Mouse (Mus musculus): ENCODE results near the gene Clec2g. TPM values are rescaled to one million over a fixed set of nuclear protein-coding genes. Genes with fewer than 3 reads are reported as not detected.
"Not testable (repeated sequence)": the region's sequence is repeated elsewhere in the genome, so short reads cannot be mapped to it uniquely, and the experiment has no call there.

The Clec2g gene
- polyA plus RNA-seq, 1 experiment, result not detected

GRCm38 (mm10) chr6:128973439-128973697, 39.2 kb downstream of the Clec2g start:
- no peak overlapping the region for H3K4me3 ChIP-seq (ENCODE audit: control insufficient read depth, low read depth, low read length)
- no peaks in the 10 kb centered on the region for H3K4me1 ChIP-seq (ENCODE audit: control insufficient read depth, insufficient read depth, low read length)
- no peak for TF ChIP-seq CTCF (IDR thresholded peaks at IDR 0.05; ENCODE audit: control insufficient read depth, insufficient read depth, insufficient replicate concordance, low read depth, low read length)
- no peak for TF ChIP-seq POLR2A (IDR thresholded peaks at IDR 0.05; ENCODE audit: control insufficient read depth, low read depth, low read length)
- no peaks in the 10 kb centered on the region for H3K36me3 ChIP-seq (ENCODE audit: control insufficient read depth, insufficient read depth, low read length)
- H3K27ac ChIP-seq (ENCODE audit: control insufficient read depth, insufficient read depth, low read depth, low read length), result no peak overlapping the region
- no peaks in the 10 kb centered on the region for H3K27me3 ChIP-seq (ENCODE audit: control insufficient read depth, insufficient read depth, low read length)

- not testable (repeated sequence) for H3K4me1 ChIP-seq (ENCODE audit: control insufficient read depth, insufficient read depth, low read length); H3K27ac ChIP-seq (ENCODE audit: control insufficient read depth, insufficient read depth, low read depth, low read length); H3K36me3 ChIP-seq (ENCODE audit: control insufficient read depth, insufficient read depth, low read length); H3K27me3 ChIP-seq (ENCODE audit: control insufficient read depth, insufficient read depth, low read length); H3K4me3 ChIP-seq (ENCODE audit: control insufficient read depth, low read depth, low read length)
These were observed 40.7 kb downstream of the Clec2g start for GRCm38 (mm10) chr6:128974850-128975249.

GRCm38 (mm10) chr6:128976194-128976593, 42.0 kb downstream of the Clec2g start:
- TF ChIP-seq CTCF (IDR thresholded peaks at IDR 0.05; ENCODE audit: control insufficient read depth, insufficient read depth, insufficient replicate concordance, low read depth, low read length), result no peak
- no peak for TF ChIP-seq POLR2A (IDR thresholded peaks at IDR 0.05; ENCODE audit: control insufficient read depth, low read depth, low read length)
- no peaks in the 10 kb centered on the region for H3K4me1 ChIP-seq (ENCODE audit: control insufficient read depth, insufficient read depth, low read length)
- H3K4me3 ChIP-seq (ENCODE audit: control insufficient read depth, low read depth, low read length), result no peak overlapping the region
- H3K36me3 ChIP-seq (ENCODE audit: control insufficient read depth, insufficient read depth, low read length), result no peaks in the 10 kb centered on the region
- no peak overlapping the region for H3K27ac ChIP-seq (ENCODE audit: control insufficient read depth, insufficient read depth, low read depth, low read length)
- H3K27me3 ChIP-seq (ENCODE audit: control insufficient read depth, insufficient read depth, low read length), result no peaks in the 10 kb centered on the region

- not testable (repeated sequence) for H3K4me3 ChIP-seq (ENCODE audit: control insufficient read depth, low read depth, low read length); H3K4me1 ChIP-seq (ENCODE audit: control insufficient read depth, insufficient read depth, low read length); H3K36me3 ChIP-seq (ENCODE audit: control insufficient read depth, insufficient read depth, low read length); H3K27ac ChIP-seq (ENCODE audit: control insufficient read depth, insufficient read depth, low read depth, low read length); H3K27me3 ChIP-seq (ENCODE audit: control insufficient read depth, insufficient read depth, low read length)
These were observed 47.9 kb downstream of the Clec2g start for GRCm38 (mm10) chr6:128981951-128982541.

GRCm38 (mm10) chr6:128992337-128992736, 58.2 kb downstream of the Clec2g start:
- no peak overlapping the region for H3K4me3 ChIP-seq (ENCODE audit: control insufficient read depth, low read depth, low read length)
- H3K27ac ChIP-seq (ENCODE audit: control insufficient read depth, insufficient read depth, low read depth, low read length), result no peak overlapping the region
- no peak for TF ChIP-seq CTCF (IDR thresholded peaks at IDR 0.05; ENCODE audit: control insufficient read depth, insufficient read depth, insufficient replicate concordance, low read depth, low read length)
- no peak for TF ChIP-seq POLR2A (IDR thresholded peaks at IDR 0.05; ENCODE audit: control insufficient read depth, low read depth, low read length)
- no peaks in the 10 kb centered on the region for H3K36me3 ChIP-seq (ENCODE audit: control insufficient read depth, insufficient read depth, low read length)
- H3K27me3 ChIP-seq (ENCODE audit: control insufficient read depth, insufficient read depth, low read length), result no peaks in the 10 kb centered on the region
- H3K4me1 ChIP-seq (ENCODE audit: control insufficient read depth, insufficient read depth, low read length), result no peaks in the 10 kb centered on the region

- Histone ChIP-seq H3K4me1 (ENCODE audit: control insufficient read depth, insufficient read depth, low read length) (no peaks in the 10 kb centered on the region), H3K27me3 (ENCODE audit: control insufficient read depth, insufficient read depth, low read length) (no peaks in the 10 kb centered on the region), H3K36me3 (ENCODE audit: control insufficient read depth, insufficient read depth, low read length) (no peaks in the 10 kb centered on the region), H3K27ac (ENCODE audit: control insufficient read depth, insufficient read depth, low read depth, low read length) (no peak overlapping the region), H3K4me3 (ENCODE audit: control insufficient read depth, low read depth, low read length) (no peak overlapping the region)
- no peak for TF ChIP-seq POLR2A (IDR thresholded peaks at IDR 0.05; ENCODE audit: control insufficient read depth, low read depth, low read length)
- no peak for TF ChIP-seq CTCF (IDR thresholded peaks at IDR 0.05; ENCODE audit: control insufficient read depth, insufficient read depth, insufficient replicate concordance, low read depth, low read length)
These were observed 58.6 kb downstream of the Clec2g start for GRCm38 (mm10) chr6:128992753-128993152.

- no peak for TF ChIP-seq POLR2A (IDR thresholded peaks at IDR 0.05; ENCODE audit: control insufficient read depth, low read depth, low read length)
- Histone ChIP-seq H3K36me3 (ENCODE audit: control insufficient read depth, insufficient read depth, low read length) (no peaks in the 10 kb centered on the region), H3K27ac (ENCODE audit: control insufficient read depth, insufficient read depth, low read depth, low read length) (no peak overlapping the region), H3K4me3 (ENCODE audit: control insufficient read depth, low read depth, low read length) (no peak overlapping the region), H3K27me3 (ENCODE audit: control insufficient read depth, insufficient read depth, low read length) (no peaks in the 10 kb centered on the region), H3K4me1 (ENCODE audit: control insufficient read depth, insufficient read depth, low read length) (no peaks in the 10 kb centered on the region)
These were observed 59.0 kb downstream of the Clec2g start for GRCm38 (mm10) chr6:128993221-128993620.

GRCm38 (mm10) chr6:128994336-128994735, 60.2 kb downstream of the Clec2g start:
- Histone ChIP-seq H3K27me3 (ENCODE audit: control insufficient read depth, insufficient read depth, low read length) (no peaks in the 10 kb centered on the region), H3K4me3 (ENCODE audit: control insufficient read depth, low read depth, low read length) (no peak overlapping the region), H3K36me3 (ENCODE audit: control insufficient read depth, insufficient read depth, low read length) (no peaks in the 10 kb centered on the region), H3K4me1 (ENCODE audit: control insufficient read depth, insufficient read depth, low read length) (no peaks in the 10 kb centered on the region), H3K27ac (ENCODE audit: control insufficient read depth, insufficient read depth, low read depth, low read length) (no peak overlapping the region)
- TF ChIP-seq CTCF (IDR thresholded peaks at IDR 0.05; ENCODE audit: control insufficient read depth, insufficient read depth, insufficient replicate concordance, low read depth, low read length) (no peak), POLR2A (IDR thresholded peaks at IDR 0.05; ENCODE audit: control insufficient read depth, low read depth, low read length) (no peak)

Data from testis, adult 2 months (tissue).